Mouse (Mus musculus) G1E (cell line): ENCODE measurements around the gene Icam4. TPM values are rescaled to one million over a fixed set of nuclear protein-coding genes. Genes with fewer than 3 reads are reported as not detected.
A peak's percentile ranks its signal among the peaks of the same experiment; 100 is the strongest.

Experiments
- ATAC-seq: 2 replicates; pipeline ENCODE4 v1.8.0; 2016; ENCODE audit warnings: mild to moderate bottlenecking; ENCODE audit not compliant: insufficient number of reproducible peaks, poor library complexity, low FRiP score, severe bottlenecking; ENCODE audit errors: extremely low read depth
- DNase-seq: peaks from one replicate; pipeline ENCODE4 v3.0.0; 2012; ENCODE audit warnings: low spot score
- H3K27me3 ChIP-seq: 2 replicates; pipeline ENCODE4 v1.6.1; 2012; ENCODE audit warnings: mild to moderate bottlenecking, low read length, inconsistent platforms; ENCODE audit not compliant: insufficient read depth
- H3K36me3 ChIP-seq: replicated peaks from 2 replicates; pipeline ENCODE3; 2012; ENCODE audit warnings: mild to moderate bottlenecking, inconsistent platforms
- H3K4me1 ChIP-seq: 2 replicates; pipeline ENCODE4 v1.6.1; 2012; ENCODE audit warnings: low read depth, low read length, inconsistent platforms, mixed read lengths; ENCODE audit not compliant: insufficient read depth
- H3K4me3 ChIP-seq: 2 replicates; pipeline ENCODE4 v1.5.1; 2012; ENCODE audit warnings: low read depth, mild to moderate bottlenecking, inconsistent platforms, low read length, moderate library complexity, mixed read lengths
- H3K9me3 ChIP-seq: replicated peaks from 2 replicates; pipeline ENCODE4 v1.6.1; 2012; ENCODE audit warnings: inconsistent platforms
- CTCF ChIP-seq: IDR thresholded peaks from 2 replicates; pipeline ENCODE4 v1.5.1; 2012; ENCODE audit warnings: low read depth, low read length, inconsistent platforms, mixed read lengths
- GATA1 ChIP-seq: IDR thresholded peaks from 2 replicates; pipeline ENCODE4 v1.6.1; 2012; ENCODE audit warnings: borderline replicate concordance, low read length, inconsistent platforms, mixed read lengths
- GATA2 ChIP-seq: IDR thresholded peaks from 2 replicates; pipeline ENCODE4 v1.6.1; 2012; ENCODE audit warnings: low read depth, low read length, inconsistent platforms, borderline replicate concordance
- POLR2AphosphoS5 ChIP-seq: IDR thresholded peaks from 2 replicates; pipeline ENCODE4 v1.6.1; 2012; ENCODE audit warnings: low read depth, low read length, inconsistent platforms; ENCODE audit not compliant: insufficient replicate concordance
- TAL1 ChIP-seq: conservative IDR thresholded peaks from 2 replicates; pipeline ENCODE4 v1.6.1; 2012; ENCODE audit warnings: low read depth, low read length, inconsistent platforms, mixed read lengths
- polyA plus RNA-seq: library from polyadenylated mRNA; stranded (reverse); fragments of >175 nt; gene quantifications from 2 replicates; pipeline ENCODE4 v1.2.3, GENCODE M21; 2012
- total RNA-seq, 2 experiments: library from RNA; stranded (forward) in 1 of 2; stranded (reverse) in 1 of 2; fragments of 200-1000 nt in 1 of 2; fragments of >200 nt in 1 of 2; fragmentation: Nextera tagmentation in 1 of 2; gene quantifications; 2 replicates each; pipeline ENCODE4 v1.2.3; 2014 to 2017

Icam4 gene
- total and polyA plus RNA-seq, 3 experiments = 4.8 to 11.2 (median 8.2) TPM

GRCm38 (mm10) chr9:21032491-21032890 lies 3.3 kb downstream of the Icam4 start:
- peaks cover 10% of the 10 kb centered on the region; the same call in 1 of the 2 replicates for H3K27me3 ChIP-seq
- TF ChIP-seq GATA1 (no peak), CTCF (no peak), POLR2AphosphoS5 (no peak), GATA2 (no peak), TAL1 (no peak)
- H3K36me3 ChIP-seq = peaks cover 19% of the 10 kb centered on the region
- DNase-seq (no peak), ATAC-seq (no peak)
- peak overlapping the region; percentile 77 for H3K4me3 ChIP-seq
- H3K4me1 ChIP-seq = peaks cover 66% of the 10 kb centered on the region
- H3K9me3 ChIP-seq = no peaks in the 10 kb centered on the region

- no peaks in the 10 kb centered on the region for H3K9me3 ChIP-seq
- no peak for TF ChIP-seq POLR2AphosphoS5
- peaks cover 12% of the 10 kb centered on the region for H3K36me3 ChIP-seq
- H3K27me3 ChIP-seq = peaks cover 10% of the 10 kb centered on the region; the same call in 1 of the 2 replicates
- DNase-seq (peak; percentile 77), ATAC-seq (peak; percentile 42; the same call in 1 of the 2 replicates)
- peak overlapping the region; percentile 77 for H3K4me3 ChIP-seq
- H3K4me1 ChIP-seq = peaks cover 59% of the 10 kb centered on the region
Measured at GRCm38 (mm10) chr9:21033136-21033535, 4.0 kb downstream of the Icam4 start.

GRCm38 (mm10) chr9:21034481-21035085 lies 5.4 kb downstream of the Icam4 start:
- Histone ChIP-seq H3K4me3 (no peak overlapping the region), H3K27me3 (peaks cover 10% of the 10 kb centered on the region; the same call in 1 of the 2 replicates), H3K36me3 (peaks cover 5% of the 10 kb centered on the region), H3K4me1 (peaks cover 54% of the 10 kb centered on the region), H3K9me3 (no peaks in the 10 kb centered on the region)
- no peak for TF ChIP-seq TAL1
- no peak for TF ChIP-seq POLR2AphosphoS5
- TF ChIP-seq CTCF = no peak
- no peak for TF ChIP-seq GATA1
- no peak for TF ChIP-seq GATA2
- ATAC-seq (no peak), DNase-seq (no peak)

GRCm38 (mm10) chr9:21035586-21035985 lies 6.4 kb downstream of the Icam4 start:
- Histone ChIP-seq H3K9me3 (no peaks in the 10 kb centered on the region), H3K4me3 (no peak overlapping the region), H3K27me3 (peaks cover 10% of the 10 kb centered on the region; the same call in 1 of the 2 replicates), H3K4me1 (peaks cover 55% of the 10 kb centered on the region), H3K36me3 (peaks cover 5% of the 10 kb centered on the region)
- no peak for TF ChIP-seq GATA1
- no peak for TF ChIP-seq POLR2AphosphoS5
- no peak for TF ChIP-seq TAL1
- no peak for TF ChIP-seq CTCF
- TF ChIP-seq GATA2 = no peak
- no peak for DNase-seq
- ATAC-seq = no peak

- H3K27me3 ChIP-seq = peaks cover 10% of the 10 kb centered on the region; the same call in 1 of the 2 replicates
- H3K36me3 ChIP-seq = peaks cover 5% of the 10 kb centered on the region
- peaks cover 57% of the 10 kb centered on the region for H3K4me1 ChIP-seq
- no peak for DNase-seq
- no peak for ATAC-seq
- no peaks in the 10 kb centered on the region for H3K9me3 ChIP-seq
- TF ChIP-seq GATA2 (no peak), TAL1 (no peak), GATA1 (no peak), CTCF (no peak), POLR2AphosphoS5 (no peak)
- no peak overlapping the region for H3K4me3 ChIP-seq
Measured at GRCm38 (mm10) chr9:21036161-21036560, 7.0 kb downstream of the Icam4 start.

- Histone ChIP-seq H3K9me3 (no peaks in the 10 kb centered on the region), H3K27me3 (peaks cover 10% of the 10 kb centered on the region; the same call in 1 of the 2 replicates), H3K36me3 (peaks cover 5% of the 10 kb centered on the region), H3K4me3 (no peak overlapping the region), H3K4me1 (peaks cover 57% of the 10 kb centered on the region)
- TF ChIP-seq POLR2AphosphoS5 (no peak), TAL1 (no peak), CTCF (no peak), GATA1 (no peak), GATA2 (no peak)
- no peak for DNase-seq
- ATAC-seq = no peak
Measured at GRCm38 (mm10) chr9:21036666-21037065, 7.5 kb downstream of the Icam4 start.

- no peak overlapping the region for H3K4me3 ChIP-seq
- H3K36me3 ChIP-seq = peaks cover 5% of the 10 kb centered on the region
- no peak for DNase-seq
- H3K4me1 ChIP-seq = peaks cover 50% of the 10 kb centered on the region
- no peak for ATAC-seq
- peaks cover 10% of the 10 kb centered on the region; the same call in 1 of the 2 replicates for H3K27me3 ChIP-seq
- no peak for TF ChIP-seq GATA2
- no peak for TF ChIP-seq TAL1
- TF ChIP-seq CTCF = no peak
- no peak for TF ChIP-seq GATA1
- TF ChIP-seq POLR2AphosphoS5 = no peak
- H3K9me3 ChIP-seq = no peaks in the 10 kb centered on the region
Measured at GRCm38 (mm10) chr9:21037481-21037891, 8.3 kb downstream of the Icam4 start.
